Mouse (Mus musculus) midbrain, postnatal 0 days (tissue): ENCODE measurements around the gene Tbck. TPM values are rescaled to one million over a fixed set of nuclear protein-coding genes. Genes with fewer than 3 reads are reported as not detected.

Experiments used
- ATAC-seq: fragments of 200-750 bp; cut with Nextera tagmentation; 2 replicates; pipeline ENCODE4 v1.8.0; 2017; ENCODE audit warnings: moderate number of reproducible peaks, mild to moderate bottlenecking, moderate TSS enrichment, moderate library complexity; ENCODE audit not compliant: low FRiP score
- DNase-seq: peaks from one replicate; pipeline ENCODE4 v3.0.0-alpha.2; 2015; ENCODE audit warnings: low spot score
- H3K27ac ChIP-seq: fragments of 300-500 bp; sonication (generic); 2 replicates; pipeline ENCODE4 v1.5.1; 2014; ENCODE audit warnings: low read depth, mild to moderate bottlenecking, low read length, mixed read lengths
- H3K27me3 ChIP-seq: fragments of 300-500 bp; sonication (generic); 2 replicates; pipeline ENCODE4 v1.6.1; 2014; ENCODE audit warnings: low read length, control low read depth, mixed read lengths; ENCODE audit not compliant: insufficient read depth
- H3K36me3 ChIP-seq: fragments of 300-500 bp; sonication (generic); 2 replicates; pipeline ENCODE4 v1.6.1; 2014; ENCODE audit warnings: low read length, control low read depth, mixed read lengths; ENCODE audit not compliant: insufficient read depth
- H3K4me1 ChIP-seq: fragments of 300-500 bp; sonication (generic); 2 replicates; pipeline ENCODE4 v1.6.1; 2014; ENCODE audit warnings: mild to moderate bottlenecking, control low read depth, antibody characterized with exemption, low read length, mixed read lengths; ENCODE audit not compliant: insufficient read depth
- H3K4me2 ChIP-seq: fragments of 300-500 bp; sonication (generic); 2 replicates; pipeline ENCODE4 v1.6.1; 2014; ENCODE audit warnings: low read depth, mild to moderate bottlenecking, low read length, mixed read lengths; ENCODE audit not compliant: poor library complexity, severe bottlenecking
- H3K4me3 ChIP-seq: fragments of 300-500 bp; sonication (generic); 2 replicates; pipeline ENCODE4 v1.5.1; 2014; ENCODE audit warnings: low read depth, mild to moderate bottlenecking, low read length, moderate library complexity
- H3K9ac ChIP-seq: fragments of 300-500 bp; sonication (generic); replicated peaks from 2 replicates; pipeline ENCODE4 v1.6.1; 2014; ENCODE audit warnings: mild to moderate bottlenecking, low read length, moderate library complexity, mixed read lengths; ENCODE audit not compliant: poor library complexity, severe bottlenecking
- H3K9me3 ChIP-seq: fragments of 300-500 bp; sonication (generic); 2 replicates; pipeline ENCODE4 v1.6.1; 2016; ENCODE audit warnings: low read length, control low read depth
- CTCF ChIP-seq: IDR thresholded peaks from 2 replicates; pipeline ENCODE4 v1.5.1; 2016; ENCODE audit warnings: antibody characterized with exemption, mild to moderate bottlenecking
- WGBS: fragments of 180-500 bp; shearing (Covaris S2); extraction: QIAGEN DNeasy Blood & Tissue Kit; methylation state at CpG from one replicate; pipeline ENCODE4 v1.1.7; 2014; 5-methylcytosine and 5-hydroxymethylcytosine counted together
- polyA plus RNA-seq: library from polyadenylated mRNA; unstranded; fragments of >200 nt; fragmentation: Nextera tagmentation; extraction: Ambion mirVana; gene quantifications from 2 replicates; pipeline ENCODE4 v1.2.1, GENCODE M21; 2015
- total RNA-seq: library from RNA; depleted of rRNA; stranded (reverse); fragments of >200 nt; gene quantifications from 2 replicates; pipeline ENCODE4 v1.2.3, GENCODE M21; 2014

Gene Tbck
- total and polyA plus RNA-seq, 2 experiments from 2014 or later, result 33.2 to 43.5 TPM

GRCm38 (mm10) chr3:132747036-132747435 is 63.1 kb downstream of the Tbck start:
- H3K27me3 ChIP-seq, result no peaks in the 10 kb centered on the region
- H3K4me2 ChIP-seq, result no peak overlapping the region
- TF ChIP-seq CTCF, result peak; percentile 94
- no peaks in the 10 kb centered on the region for H3K4me1 ChIP-seq
- 11% methylated on average over 3 of the region's 3 CpGs for WGBS
- peak; percentile 85 for DNase-seq
- H3K4me3 ChIP-seq, result no peak overlapping the region
- H3K36me3 ChIP-seq, result peaks cover 3% of the 10 kb centered on the region; the same call in 1 of the 2 replicates
- peak; percentile 90 for ATAC-seq
- no peak overlapping the region for H3K9ac ChIP-seq
- no peak overlapping the region for H3K27ac ChIP-seq
- H3K9me3 ChIP-seq, result no peaks in the 10 kb centered on the region

- ATAC-seq (no peak), DNase-seq (no peak)
- H3K36me3 ChIP-seq, result peaks cover 2% of the 10 kb centered on the region; the same call in 1 of the 2 replicates
- WGBS, result 72% methylated on average over 14 of the region's 14 CpGs
- H3K4me3 ChIP-seq, result no peak overlapping the region
- H3K9ac ChIP-seq, result no peak overlapping the region
- no peaks in the 10 kb centered on the region for H3K9me3 ChIP-seq
- H3K27ac ChIP-seq, result no peak overlapping the region
- H3K27me3 ChIP-seq, result no peaks in the 10 kb centered on the region
- no peaks in the 10 kb centered on the region for H3K4me1 ChIP-seq
- H3K4me2 ChIP-seq, result no peak overlapping the region
- no peak for TF ChIP-seq CTCF
Measured at GRCm38 (mm10) chr3:132747766-132748165, 63.8 kb downstream of the Tbck start.

GRCm38 (mm10) chr3:132748750-132749149 is 64.8 kb downstream of the Tbck start:
- no peak overlapping the region for H3K9ac ChIP-seq
- DNase-seq (no peak), ATAC-seq (no peak)
- H3K4me1 ChIP-seq, result no peaks in the 10 kb centered on the region
- H3K4me3 ChIP-seq, result no peak overlapping the region
- WGBS, result 86% methylated on average over 3 of the region's 3 CpGs
- no peaks in the 10 kb centered on the region for H3K27me3 ChIP-seq
- peaks cover 3% of the 10 kb centered on the region; the same call in 1 of the 2 replicates for H3K36me3 ChIP-seq
- no peaks in the 10 kb centered on the region for H3K9me3 ChIP-seq
- no peak overlapping the region for H3K27ac ChIP-seq
- no peak overlapping the region for H3K4me2 ChIP-seq
- TF ChIP-seq CTCF, result no peak

- H3K4me1 ChIP-seq, result no peaks in the 10 kb centered on the region
- H3K9me3 ChIP-seq, result no peaks in the 10 kb centered on the region
- DNase-seq, result no peak
- H3K9ac ChIP-seq, result no peak overlapping the region
- WGBS, result 82% methylated on average over 4 of the region's 4 CpGs
- H3K27me3 ChIP-seq, result no peaks in the 10 kb centered on the region
- no peak overlapping the region for H3K27ac ChIP-seq
- H3K4me3 ChIP-seq, result no peak overlapping the region
- H3K4me2 ChIP-seq, result no peak overlapping the region
- TF ChIP-seq CTCF, result no peak
- H3K36me3 ChIP-seq, result peaks cover 4% of the 10 kb centered on the region; the same call in 1 of the 2 replicates
- no peak for ATAC-seq
Measured at GRCm38 (mm10) chr3:132752772-132753171, 68.8 kb downstream of the Tbck start.

GRCm38 (mm10) chr3:132756274-132756673 is 72.3 kb downstream of the Tbck start:
- no peak overlapping the region for H3K9ac ChIP-seq
- no peak for DNase-seq
- H3K4me2 ChIP-seq, result no peak overlapping the region
- H3K36me3 ChIP-seq, result peaks cover 4% of the 10 kb centered on the region; the same call in 1 of the 2 replicates
- H3K4me3 ChIP-seq, result no peak overlapping the region
- no peaks in the 10 kb centered on the region for H3K4me1 ChIP-seq
- no peak for ATAC-seq
- no peak overlapping the region for H3K27ac ChIP-seq
- WGBS, result 95% methylated on average over 1 of the region's 1 CpGs
- no peaks in the 10 kb centered on the region for H3K27me3 ChIP-seq
- no peaks in the 10 kb centered on the region for H3K9me3 ChIP-seq
- no peak for TF ChIP-seq CTCF

- TF ChIP-seq CTCF, result no peak; the same call in 1 of the 2 replicates
- no peak for ATAC-seq
- peak; percentile 9 for DNase-seq
- 63% methylated on average over 17 of the region's 17 CpGs for WGBS
- Histone ChIP-seq H3K27me3 (no peaks in the 10 kb centered on the region), H3K9ac (no peak overlapping the region), H3K27ac (no peak overlapping the region), H3K4me2 (no peak overlapping the region), H3K4me3 (no peak overlapping the region), H3K4me1 (no peaks in the 10 kb centered on the region), H3K9me3 (no peaks in the 10 kb centered on the region), H3K36me3 (0 out of 2 replicates have a peak, but pooled peaks cover 4% of the 10 kb centered on the region)
Measured at GRCm38 (mm10) chr3:132766033-132766726, 82.2 kb downstream of the Tbck start.
